Mouse (Mus musculus) lung, postnatal 25 days (tissue): ENCODE measurements at regions not wholly inside any gene's neighbourhood (a gene's known extent, or its start where the extent isn't known, plus 50 kb on each side); places are given as distances from the start of the nearest gene placed in this dataset.

Experiments
- DNase-seq: peaks from one replicate; pipeline ENCODE4 v3.0.0; 2022; ENCODE audit warnings: low spot score

GRCm38 (mm10) chr8:89439304-89439703, 395.3 kb upstream of the Sall1 start:
- no peak for DNase-seq

- DNase-seq, result no peak
Observed at GRCm38 (mm10) chr8:89426969-89427368, 383.0 kb upstream of the Sall1 start.

DNA sequence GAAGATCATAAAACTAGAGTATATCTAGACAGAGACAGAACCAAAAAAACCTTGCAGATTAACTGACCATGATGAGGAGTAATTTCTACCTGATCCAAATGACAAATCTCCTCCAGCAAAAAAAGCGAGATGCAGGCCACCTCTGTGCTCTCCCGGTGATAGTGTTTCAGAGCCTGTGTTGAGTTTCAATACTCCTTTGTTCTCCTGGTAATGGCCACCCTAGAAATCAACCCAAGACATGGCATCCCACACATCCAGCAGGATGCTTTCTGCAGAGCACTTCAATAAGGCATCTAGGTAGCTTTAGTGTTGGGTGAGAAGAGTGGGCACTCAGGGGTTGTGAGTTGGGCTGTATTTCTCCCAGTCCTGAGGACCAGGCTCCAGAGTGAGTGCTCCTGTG, 371.3 kb upstream of the Sall1 start:
- DNase-seq, result no peak

- DNase-seq, result no peak
Observed at GRCm38 (mm10) chr8:89412500-89412899, 368.5 kb upstream of the Sall1 start.

DNA sequence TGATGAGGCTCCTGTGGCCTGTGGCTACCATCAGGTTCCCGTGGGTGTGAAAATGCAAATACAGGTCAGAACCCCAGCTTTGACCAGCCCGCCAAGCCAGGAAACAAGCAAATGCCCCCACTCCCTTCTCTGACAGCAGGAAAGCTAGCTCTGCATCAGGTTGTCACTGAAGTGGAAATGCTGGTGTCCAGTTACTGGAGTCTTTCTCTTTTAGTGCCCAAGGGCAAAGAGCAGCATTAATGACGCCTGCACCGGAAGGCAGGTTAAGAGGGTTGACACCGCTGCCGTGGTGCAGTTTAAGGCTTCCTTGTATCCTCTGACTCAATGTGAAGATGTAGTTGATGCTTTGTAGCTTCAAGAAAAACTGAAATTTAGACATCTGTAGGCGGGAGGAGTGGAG, 368.1 kb upstream of the Sall1 start:
- DNase-seq, result no peak

DNA sequence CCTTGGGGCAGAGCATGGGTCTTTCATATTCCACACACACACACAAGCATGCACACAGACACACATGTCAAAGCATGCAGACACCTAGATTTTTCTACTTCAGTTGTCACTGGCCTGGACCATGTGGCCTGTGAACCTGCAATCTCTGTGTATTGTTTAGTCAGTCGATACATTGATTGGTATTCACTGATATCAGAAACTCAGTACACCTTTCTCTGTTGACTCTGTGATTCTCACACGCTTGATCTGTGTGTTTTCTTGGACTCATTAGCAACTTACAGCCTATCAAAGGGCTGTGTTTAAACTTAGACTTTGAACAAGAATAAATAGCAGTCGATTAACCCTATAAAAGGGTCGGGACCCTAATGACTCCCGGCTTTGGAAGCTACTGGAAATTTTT, 362.7 kb upstream of the Sall1 start:
- no peak for DNase-seq

DNA sequence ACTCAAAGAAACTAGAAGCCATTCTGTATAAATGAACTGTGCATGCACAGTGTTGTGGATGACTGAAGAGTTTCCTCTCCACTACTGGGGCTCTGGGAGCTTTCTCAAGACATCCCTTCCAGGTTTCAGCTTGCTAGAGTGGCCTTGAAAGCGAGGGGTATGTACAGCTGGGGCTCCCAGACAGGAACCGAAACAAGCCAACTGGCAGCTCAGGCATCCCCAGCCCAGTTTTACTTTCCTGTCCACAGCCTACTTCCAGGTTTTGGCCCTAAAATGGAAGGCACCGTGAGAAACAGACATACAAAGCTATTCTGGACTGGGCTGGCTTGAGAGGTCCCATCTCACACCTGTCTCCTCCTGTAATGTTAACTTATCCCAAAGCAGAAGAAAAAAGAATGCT, 360.3 kb upstream of the Sall1 start:
- DNase-seq, result no peak

GRCm38 (mm10) chr8:89396673-89397072, 352.7 kb upstream of the Sall1 start:
- DNase-seq, result no peak

DNA sequence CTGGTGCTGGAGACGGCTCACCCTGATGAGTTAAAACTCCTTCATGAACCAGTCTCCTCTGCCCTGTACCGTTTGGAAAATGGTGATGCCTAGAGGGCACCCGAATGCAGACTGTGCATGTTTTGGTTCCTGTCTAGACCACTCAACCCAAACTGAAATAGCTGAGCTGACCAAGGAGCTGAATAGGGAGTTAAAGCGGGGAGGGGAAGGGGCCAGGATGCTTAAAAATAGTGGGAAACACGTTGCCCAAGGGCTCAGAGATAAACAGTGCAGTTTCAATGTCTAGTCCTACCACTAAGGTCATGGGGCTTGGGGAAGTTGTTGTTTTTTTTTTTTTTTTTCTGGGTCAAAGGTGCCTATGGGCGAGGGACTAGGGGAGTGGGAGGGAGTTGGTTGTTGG, 348.8 kb upstream of the Sall1 start:
- DNase-seq, result no peak

GRCm38 (mm10) chr8:89388761-89389160, 344.8 kb upstream of the Sall1 start:
- DNase-seq, result no peak

DNA sequence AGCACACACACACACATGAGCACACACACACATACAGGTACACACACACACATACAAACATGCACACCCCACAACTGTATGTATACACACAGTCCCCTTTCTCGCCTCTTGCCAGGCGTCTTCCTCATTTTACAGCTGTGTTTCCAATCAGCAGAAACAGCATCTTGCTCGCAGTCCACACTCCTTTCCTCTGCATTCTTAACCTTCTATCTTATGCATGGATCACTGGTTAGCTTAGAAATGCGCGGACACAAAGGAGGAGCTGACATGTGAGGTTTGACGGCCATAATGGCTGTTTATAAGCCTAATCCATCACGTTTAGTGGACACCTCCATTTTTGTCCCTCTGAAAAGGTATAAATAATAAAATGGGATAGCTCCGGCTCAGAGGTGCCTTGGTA, 343.3 kb upstream of the Sall1 start:
- no peak for DNase-seq

GRCm38 (mm10) chr8:89385028-89385427, 341.1 kb upstream of the Sall1 start:
- no peak for DNase-seq

- DNase-seq, result no peak
Observed at GRCm38 (mm10) chr8:89383781-89384180, 339.8 kb upstream of the Sall1 start.

DNA sequence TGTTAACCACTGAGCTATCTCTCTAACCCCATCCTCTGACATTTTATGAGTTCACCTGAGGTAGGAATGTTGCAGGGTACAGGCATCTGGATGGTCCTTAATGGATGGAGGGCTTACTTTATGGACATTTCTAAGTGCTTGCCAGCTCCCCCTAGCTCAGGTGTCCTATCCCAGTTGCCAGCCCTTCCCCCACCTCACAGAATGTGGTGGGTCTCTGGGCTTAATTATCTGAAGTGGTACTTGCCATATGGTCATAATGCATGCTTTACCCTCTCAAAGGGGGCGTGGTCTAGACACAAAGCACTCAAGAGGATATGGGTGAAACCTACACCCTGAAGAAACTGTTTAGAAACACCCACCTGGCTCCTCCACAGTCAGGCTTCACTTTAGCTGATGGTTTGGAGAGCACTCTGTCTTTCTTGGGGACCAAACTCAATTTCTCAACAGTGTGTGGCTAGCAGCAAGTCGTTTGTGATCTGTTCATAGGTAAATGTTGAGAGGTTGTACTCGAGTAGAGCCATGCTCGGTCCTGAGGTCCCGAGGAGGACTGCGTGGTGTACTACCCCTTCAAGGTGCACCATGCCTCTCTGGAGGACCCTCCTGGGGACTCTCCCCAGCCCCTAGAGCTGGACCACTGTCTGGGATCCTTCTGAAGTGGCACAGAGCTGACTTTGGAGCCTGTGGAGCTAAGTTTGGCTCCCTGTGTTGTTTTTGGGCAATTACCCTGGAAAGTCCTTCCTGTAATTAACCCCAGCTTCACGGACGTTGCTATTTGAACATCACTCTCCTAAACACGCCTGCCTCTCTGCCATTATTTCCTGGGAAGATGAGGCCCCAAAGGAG, 338.8 kb upstream of the Sall1 start:
- DNase-seq, result no peak

DNA sequence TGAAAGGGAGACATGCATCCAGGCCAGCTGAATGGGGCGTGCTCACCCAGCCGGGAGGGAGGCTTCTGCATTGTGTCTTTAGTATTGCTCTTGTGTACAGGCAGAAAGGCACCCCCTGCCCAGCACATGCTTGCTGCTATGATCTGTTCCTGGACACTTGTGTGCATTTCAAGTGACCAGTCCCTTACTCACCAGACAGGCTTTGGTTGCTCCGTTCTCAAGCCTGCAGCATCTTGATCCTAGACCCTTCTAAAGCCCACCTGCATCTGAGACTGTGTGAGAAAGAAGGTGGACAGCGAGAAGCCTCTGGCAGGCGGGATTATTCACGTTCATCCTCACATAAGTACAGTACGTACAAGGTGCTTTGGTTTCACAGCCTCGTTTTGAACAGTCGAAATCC, 336.5 kb upstream of the Sall1 start:
- no peak for DNase-seq

DNA sequence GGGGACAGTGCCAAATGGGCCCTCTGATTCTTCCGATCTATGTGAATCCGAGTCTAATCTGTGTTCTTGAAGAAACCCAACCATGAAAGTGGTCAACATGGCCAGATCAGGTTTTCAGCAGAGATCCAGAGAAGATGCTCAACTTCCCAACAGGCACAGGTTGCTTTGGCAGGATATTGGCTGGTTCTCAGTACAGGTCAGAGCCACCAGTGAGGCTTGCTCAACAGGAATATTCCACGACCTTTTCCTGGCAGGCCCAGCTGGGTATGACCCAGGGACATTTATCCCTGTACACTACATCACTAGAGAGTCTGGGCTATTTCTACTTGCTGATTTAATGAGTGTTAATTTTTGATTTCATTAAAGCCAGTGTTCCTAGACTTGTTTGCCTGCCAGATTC, 328.8 kb upstream of the Sall1 start:
- DNase-seq, result no peak

DNA sequence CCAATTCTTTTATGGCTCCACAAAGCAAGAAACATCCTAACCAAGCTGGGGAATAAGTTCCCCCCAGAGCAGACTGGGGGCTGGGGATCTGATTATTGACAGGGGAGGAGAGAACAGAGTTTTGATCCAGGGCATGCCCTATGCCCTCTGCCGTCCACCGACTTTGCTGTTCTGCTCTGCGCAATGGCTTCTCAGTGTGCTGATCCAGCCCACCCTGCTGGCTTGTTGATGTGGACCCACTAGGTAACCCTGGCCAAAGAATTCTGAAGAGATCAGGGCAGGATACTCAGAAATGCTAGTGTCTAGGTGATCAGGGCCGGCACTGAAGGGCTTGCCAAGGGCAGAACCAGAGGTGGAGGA, 327.8 kb upstream of the Sall1 start:
- no peak for DNase-seq

DNA sequence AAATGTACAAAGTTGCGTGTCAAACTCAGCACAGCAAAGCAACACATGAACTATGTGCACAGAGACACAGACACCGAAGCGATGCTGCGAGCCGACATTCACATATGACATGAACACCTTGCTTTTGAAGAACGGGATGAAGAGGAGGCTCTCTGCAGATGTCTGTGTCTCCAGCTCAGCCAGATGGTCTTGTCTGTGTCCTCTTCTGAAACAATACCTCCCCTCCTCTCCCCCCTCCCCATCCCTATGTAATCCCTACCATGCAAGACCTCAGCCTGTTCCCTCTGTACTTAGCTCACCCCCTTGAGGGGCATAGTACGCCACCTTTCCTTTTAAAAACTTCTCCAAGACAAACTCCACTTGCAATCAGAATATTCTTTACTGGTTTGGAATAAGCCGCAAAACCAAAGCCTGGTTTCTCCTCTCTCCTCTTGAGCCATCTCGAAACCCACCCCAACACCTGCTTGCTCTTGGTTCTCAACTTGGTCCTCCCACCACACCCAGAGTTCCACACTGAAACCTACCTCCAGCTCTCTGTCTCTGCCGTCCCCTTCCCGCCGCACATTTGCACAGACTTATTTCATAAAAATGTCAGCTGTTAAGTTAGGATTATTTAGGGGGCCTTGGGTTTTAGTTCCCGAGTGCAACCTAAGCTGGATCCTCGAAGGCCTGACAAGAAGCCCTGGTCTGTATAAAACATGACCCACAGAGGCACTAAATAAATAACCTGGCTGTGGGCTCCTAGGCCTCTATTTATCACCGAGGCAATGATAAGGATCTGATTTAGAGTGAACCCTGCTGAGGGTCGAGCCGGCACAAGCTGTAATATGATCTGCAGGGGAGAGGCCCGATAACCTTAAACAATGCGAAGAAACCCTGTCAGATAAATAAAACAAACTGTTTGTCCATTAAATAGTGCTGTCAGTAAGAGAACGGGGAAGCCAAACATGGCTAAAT, 327.1 kb upstream of the Sall1 start:
- DNase-seq, result no peak

DNA sequence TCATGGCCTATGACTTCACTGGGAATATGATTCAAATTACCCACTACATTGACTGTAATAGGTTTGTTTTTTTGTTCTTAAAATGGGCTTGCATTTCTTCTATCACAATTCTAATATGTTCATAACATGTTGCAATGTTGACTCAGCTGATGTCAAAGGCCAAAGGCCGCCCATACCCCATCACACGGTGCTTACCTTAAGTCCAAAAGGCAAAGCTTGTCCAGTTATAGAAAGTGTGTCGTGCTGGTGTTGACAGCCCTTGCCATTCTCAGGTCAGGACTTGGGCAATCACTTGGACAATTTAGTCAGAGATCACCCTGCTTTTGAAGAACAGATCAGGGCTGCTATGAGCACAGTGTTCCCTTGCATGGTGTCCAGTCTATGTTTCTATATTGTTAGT, 321.5 kb upstream of the Sall1 start:
- DNase-seq, result no peak

- DNase-seq, result no peak
Observed at GRCm38 (mm10) chr8:89358411-89358810, 314.4 kb upstream of the Sall1 start.

DNA sequence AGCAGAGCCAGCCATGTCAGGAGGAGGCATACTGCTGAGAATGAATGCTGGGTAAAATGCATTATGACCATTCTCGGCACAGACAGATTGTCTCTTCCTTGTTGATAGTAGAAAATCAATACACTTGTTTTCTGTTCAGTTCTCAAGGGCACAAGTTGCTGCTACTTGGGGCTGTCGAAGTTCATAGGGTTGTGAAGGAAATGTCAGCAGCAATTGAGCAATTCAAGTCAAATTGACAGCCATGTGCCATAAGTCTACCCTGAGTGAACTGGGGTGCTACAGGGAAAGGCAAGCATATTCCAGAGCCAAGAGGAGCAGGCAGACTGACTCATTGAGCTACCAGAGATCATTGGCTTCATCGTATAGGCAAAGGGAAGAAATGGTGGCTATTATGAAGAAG, 301.6 kb upstream of the Sall1 start:
- DNase-seq, result no peak

DNA sequence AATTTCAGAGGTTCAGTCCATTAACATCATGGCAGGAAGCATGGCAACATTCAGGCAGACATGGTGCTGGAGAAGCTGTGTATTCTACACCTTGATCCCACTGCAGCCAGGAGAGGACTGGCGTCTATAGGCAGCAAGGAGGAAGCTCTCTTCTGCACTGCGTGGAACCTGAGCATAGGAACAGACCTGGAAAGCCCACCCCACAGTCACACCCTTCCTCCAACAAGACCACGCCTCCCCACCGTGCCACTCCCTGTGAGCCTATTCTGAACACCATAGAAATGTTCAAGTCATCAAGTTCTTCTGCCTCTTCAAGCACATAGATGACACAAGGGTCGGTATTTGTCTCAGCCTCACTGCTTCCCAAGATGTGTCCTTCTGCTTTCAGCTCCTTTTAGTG, 297.7 kb upstream of the Sall1 start:
- DNase-seq, result no peak

GRCm38 (mm10) chr8:89335416-89335815, 291.5 kb upstream of the Sall1 start:
- DNase-seq, result no peak
